Mouse (Mus musculus) megakaryocyte, embryonic 14.5 days (primary cell): Measurements from ENCODE around the gene Nthl1. TPM values are rescaled to one million over a fixed set of nuclear protein-coding genes. Genes with fewer than 3 reads are reported as not detected.
"Not testable (repeated sequence)": the region's sequence is repeated elsewhere in the genome, so short reads cannot be mapped to it uniquely, and the experiment has no call there.

Experiments
- H3K27me3 ChIP-seq: replicated peaks from 2 replicates; pipeline ENCODE3; 2012; ENCODE audit warnings: inconsistent platforms
- H3K36me3 ChIP-seq: replicated peaks from 2 replicates; pipeline ENCODE3; 2012; ENCODE audit warnings: low read length, inconsistent platforms, mixed read lengths
- H3K4me1 ChIP-seq: 2 replicates; pipeline ENCODE4 v1.6.1; 2012; ENCODE audit warnings: inconsistent platforms
- H3K4me3 ChIP-seq: replicated peaks from 2 replicates; pipeline ENCODE3; 2012; ENCODE audit warnings: moderate library complexity, mild to moderate bottlenecking, inconsistent platforms
- H3K9me3 ChIP-seq: 2 replicates; pipeline ENCODE4 v1.6.1; 2012; ENCODE audit warnings: inconsistent platforms
- FLI1 ChIP-seq: IDR thresholded peaks from 2 replicates; pipeline ENCODE4 v1.6.1; 2012; ENCODE audit warnings: low read length, inconsistent platforms, mixed read lengths
- GATA1 ChIP-seq: IDR thresholded peaks from 3 replicates; pipeline ENCODE4 v1.6.1; 2012; ENCODE audit warnings: mixed read lengths, low read length, inconsistent platforms, borderline replicate concordance
- polyA plus RNA-seq: library from polyadenylated mRNA; stranded (reverse); fragments of >175 nt; gene quantifications from 2 replicates; pipeline ENCODE4 v1.2.3, GENCODE M21; 2012; ENCODE audit warnings: low replicate concordance; ENCODE audit not compliant: insufficient read depth

Nthl1 gene
- polyA plus RNA-seq, 1 experiment, result 8.2 TPM

DNA sequence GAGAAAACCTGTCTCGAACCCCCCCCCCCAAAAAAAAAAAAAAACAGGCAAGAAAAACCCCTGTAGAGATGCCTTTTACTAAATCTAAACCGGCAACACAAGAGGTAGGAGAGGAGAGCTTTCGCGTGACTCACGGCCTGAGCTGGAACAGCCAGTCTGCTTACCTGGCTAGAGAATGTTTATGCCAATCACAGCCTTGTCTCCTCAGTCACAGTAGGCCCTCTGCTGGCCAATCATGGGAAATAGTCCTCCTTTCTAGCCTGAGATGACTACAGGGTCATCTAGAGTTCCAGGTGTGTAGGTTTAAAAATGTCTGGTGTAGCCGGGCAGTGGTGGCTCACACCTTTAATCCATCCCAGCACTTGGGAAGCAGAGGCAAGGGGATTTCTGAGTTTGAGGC is 34.9 kb downstream of the Nthl1 start:
- no peaks in the 10 kb centered on the region for H3K36me3 ChIP-seq
- H3K9me3 ChIP-seq, result no peaks in the 10 kb centered on the region
- H3K27me3 ChIP-seq, result peaks cover 11% of the 10 kb centered on the region
- peaks cover 40% of the 10 kb centered on the region for H3K4me1 ChIP-seq
- TF ChIP-seq FLI1, result no peak
- TF ChIP-seq GATA1, result no peak
- H3K4me3 ChIP-seq, result no peak overlapping the region

DNA sequence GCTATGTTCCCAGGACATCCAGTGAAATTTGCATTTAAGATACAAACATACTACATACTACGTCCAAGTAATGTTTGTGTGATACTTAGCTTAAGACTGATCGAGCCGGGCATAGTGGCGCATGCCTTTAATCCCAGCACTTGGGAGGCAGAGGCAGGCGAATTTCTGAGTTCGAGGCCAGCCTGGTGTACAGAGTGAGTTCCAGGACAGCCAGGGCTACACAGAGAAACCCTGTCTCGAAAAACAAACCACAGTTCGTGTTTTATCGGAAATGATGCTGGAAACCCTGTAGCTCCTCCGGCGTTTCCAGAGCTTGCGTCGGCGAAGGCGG is 36.7 kb downstream of the Nthl1 start:
- Histone ChIP-seq H3K4me3 (peak overlapping the region; percentile 100), H3K4me1 (peaks cover 58% of the 10 kb centered on the region), H3K36me3 (peaks cover 12% of the 10 kb centered on the region)
- H3K27me3 ChIP-seq, H3K9me3 ChIP-seq: not testable (repeated sequence)

GRCm38 (mm10) chr17:24669545-24670245 is 37.2 kb downstream of the Nthl1 start, which contains the start of gene Zfp598:
TSS of gene Zfp598 (plus strand) at chr17:24669687.
- H3K9me3 ChIP-seq, result no peaks in the 10 kb centered on the region
- peaks cover 2% of the 10 kb centered on the region for H3K27me3 ChIP-seq
- peak; percentile 49; the same call in 1 of the 2 replicates for TF ChIP-seq FLI1
- TF ChIP-seq GATA1, result no peak
- peaks cover 15% of the 10 kb centered on the region for H3K36me3 ChIP-seq
- peaks cover 63% of the 10 kb centered on the region for H3K4me1 ChIP-seq
- H3K4me3 ChIP-seq, result peak within 1 kb of the TSS; percentile 100

DNA sequence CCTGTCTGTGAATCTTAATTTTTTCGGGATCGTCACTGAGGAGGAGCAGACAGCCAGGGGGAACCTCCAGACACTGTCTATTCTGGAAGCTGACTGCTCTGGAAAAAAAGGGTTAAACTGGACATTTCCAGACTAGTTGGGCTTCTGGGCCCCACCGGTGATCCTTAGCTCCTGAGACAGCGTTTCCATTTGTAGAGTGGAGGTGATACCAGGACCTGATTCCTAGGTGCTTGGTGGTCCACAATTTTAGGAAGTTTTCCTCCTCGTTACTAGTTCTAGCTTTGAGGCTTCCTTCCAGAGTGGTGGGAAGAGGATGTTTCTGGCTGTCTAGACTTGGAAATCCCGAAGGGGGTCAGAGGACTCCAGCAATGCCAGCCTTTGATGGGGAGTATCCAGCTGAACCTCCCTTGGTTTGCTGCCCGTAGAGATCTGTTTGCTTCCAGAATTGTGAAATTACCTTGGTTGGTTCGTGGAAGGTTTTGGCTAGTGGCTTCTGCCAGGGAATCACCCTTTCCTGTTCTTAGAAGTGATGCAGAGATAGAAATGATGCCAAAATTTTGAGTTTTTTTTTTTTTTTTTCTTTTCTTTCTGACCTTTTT is 37.9 kb downstream of the Nthl1 start:
- Histone ChIP-seq H3K36me3 (peaks cover 15% of the 10 kb centered on the region), H3K4me3 (peak overlapping the region; percentile 100), H3K27me3 (peaks cover 2% of the 10 kb centered on the region), H3K9me3 (no peaks in the 10 kb centered on the region), H3K4me1 (peaks cover 65% of the 10 kb centered on the region)
- TF ChIP-seq GATA1, result no peak
- TF ChIP-seq FLI1, result no peak

GRCm38 (mm10) chr17:24671346-24671745 is 38.9 kb downstream of the Nthl1 start:
- H3K27me3 ChIP-seq, result no peaks in the 10 kb centered on the region
- H3K9me3 ChIP-seq, result no peaks in the 10 kb centered on the region
- H3K4me3 ChIP-seq, result peak overlapping the region; percentile 100
- TF ChIP-seq GATA1 (no peak), FLI1 (no peak)
- H3K4me1 ChIP-seq, result peaks cover 75% of the 10 kb centered on the region
- H3K36me3 ChIP-seq, result peaks cover 23% of the 10 kb centered on the region

- Histone ChIP-seq H3K27me3 (no peaks in the 10 kb centered on the region), H3K4me3 (peak overlapping the region; percentile 100), H3K4me1 (peaks cover 74% of the 10 kb centered on the region), H3K36me3 (peaks cover 31% of the 10 kb centered on the region), H3K9me3 (no peaks in the 10 kb centered on the region)
- TF ChIP-seq GATA1, result no peak
- TF ChIP-seq FLI1, result no peak
Measured at GRCm38 (mm10) chr17:24672141-24672540, 39.7 kb downstream of the Nthl1 start.

DNA sequence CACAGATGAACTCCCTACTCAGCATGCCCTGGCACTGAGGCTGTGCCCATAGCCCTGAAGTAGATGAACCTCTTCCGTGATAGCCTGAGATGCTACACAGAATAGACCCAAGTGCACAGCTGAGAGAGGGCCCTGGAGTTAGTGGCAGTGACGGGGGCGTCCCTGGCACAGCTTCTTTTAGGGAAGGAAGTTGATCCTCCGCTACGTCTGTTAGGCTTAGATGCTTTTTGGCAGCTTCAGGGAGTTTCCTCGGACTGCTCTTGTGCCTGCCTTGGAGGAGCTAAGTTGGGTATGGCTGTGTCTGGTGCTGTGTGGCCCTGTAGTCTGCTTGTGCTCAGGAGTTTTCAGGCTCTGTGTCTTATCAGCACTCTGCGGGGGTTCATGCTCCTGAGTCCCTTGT is 41.8 kb downstream of the Nthl1 start:
- Histone ChIP-seq H3K4me3 (no peak overlapping the region), H3K27me3 (no peaks in the 10 kb centered on the region), H3K9me3 (no peaks in the 10 kb centered on the region), H3K36me3 (peaks cover 52% of the 10 kb centered on the region), H3K4me1 (peaks cover 59% of the 10 kb centered on the region)
- TF ChIP-seq GATA1, result no peak
- TF ChIP-seq FLI1, result no peak

DNA sequence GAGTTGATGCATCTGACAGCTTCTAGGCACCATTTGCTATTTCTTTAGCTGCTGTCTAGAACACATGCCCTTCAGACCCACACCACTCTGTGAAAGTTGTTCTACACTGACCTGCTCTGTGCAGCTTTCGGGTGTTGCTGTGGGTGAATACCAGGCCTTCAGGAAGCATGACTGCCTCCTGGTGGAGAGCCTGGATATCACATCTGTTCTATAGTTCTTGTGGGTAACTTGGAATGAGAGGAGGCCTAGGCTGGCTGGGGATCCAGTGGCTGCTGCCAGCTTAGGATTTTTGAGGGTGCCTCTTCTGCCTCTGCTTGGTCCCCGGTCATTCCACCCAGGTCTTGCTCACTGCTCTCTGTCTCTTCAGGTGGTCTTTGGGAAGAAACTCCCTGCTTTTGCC is 43.7 kb downstream of the Nthl1 start:
- no peaks in the 10 kb centered on the region for H3K27me3 ChIP-seq
- peaks cover 71% of the 10 kb centered on the region for H3K36me3 ChIP-seq
- no peak for TF ChIP-seq GATA1
- H3K9me3 ChIP-seq, result no peaks in the 10 kb centered on the region
- peaks cover 49% of the 10 kb centered on the region for H3K4me1 ChIP-seq
- no peak overlapping the region for H3K4me3 ChIP-seq

GRCm38 (mm10) chr17:24676877-24677276 is 44.4 kb downstream of the Nthl1 start:
- Histone ChIP-seq H3K9me3 (no peaks in the 10 kb centered on the region), H3K4me3 (no peak overlapping the region), H3K27me3 (no peaks in the 10 kb centered on the region), H3K36me3 (peaks cover 78% of the 10 kb centered on the region), H3K4me1 (peaks cover 42% of the 10 kb centered on the region)
- TF ChIP-seq FLI1, result no peak
- TF ChIP-seq GATA1, result no peak

- Histone ChIP-seq H3K4me1 (peaks cover 35% of the 10 kb centered on the region), H3K4me3 (no peak overlapping the region), H3K9me3 (no peaks in the 10 kb centered on the region), H3K27me3 (no peaks in the 10 kb centered on the region), H3K36me3 (peaks cover 84% of the 10 kb centered on the region)
- TF ChIP-seq GATA1 (no peak), FLI1 (no peak)
Measured at GRCm38 (mm10) chr17:24677500-24678080, 45.1 kb downstream of the Nthl1 start.
